9 mouse cellular contexts compared by ENCODE assay signal in the genomic region with DNA sequence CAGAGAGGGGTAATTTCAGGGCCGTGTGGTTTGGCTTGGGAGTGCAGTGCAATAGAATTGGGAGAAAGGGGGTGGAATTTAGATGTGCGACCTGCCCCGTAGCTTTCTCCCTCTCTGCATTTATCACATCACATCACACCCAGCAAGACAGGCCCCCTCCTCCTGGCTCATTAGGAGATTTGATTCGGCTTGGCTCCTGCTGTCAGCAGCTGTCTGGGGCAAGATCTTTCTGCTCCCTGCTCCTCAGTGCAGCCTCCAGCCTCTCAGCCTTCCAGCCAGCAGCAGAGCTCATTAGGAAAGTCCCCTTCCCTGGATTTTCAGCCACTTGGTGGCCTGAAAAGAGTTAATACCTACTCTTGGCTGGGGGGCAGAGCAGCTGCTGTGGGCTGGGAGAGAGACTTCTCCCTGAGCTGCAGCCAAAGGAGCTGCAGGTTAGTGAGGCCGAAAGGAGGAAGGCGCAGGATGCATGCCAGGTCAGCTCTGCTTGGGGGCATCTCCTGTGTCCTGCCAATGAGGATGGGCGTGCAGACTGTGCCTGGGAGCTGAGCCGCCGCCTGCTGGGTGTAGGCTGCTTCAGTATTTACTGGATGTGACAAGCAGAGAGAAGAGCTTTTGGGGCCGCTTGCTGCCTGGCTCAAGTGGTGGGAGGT. TPM values are rescaled to one million over a fixed set of nuclear protein-coding genes. Genes with fewer than 3 reads are reported as not detected.
DNase-seq lines count a peak whose midpoint lies in the region; ATAC-seq and TF ChIP-seq lines count a peak whose summit lies in the region.
"Had no signal": no experiment of that assay in that cellular context is flagged by ENCODE, and none has a peak within 500 bp of the region (broad histone marks: within the 10 kb centered on the region; RNA-seq: fewer than 3 reads in every experiment).

No protein-coding gene starts in this region.

- no peak for TF ChIP-seq POLR2A in brain, embryonic 14.5 days (IDR thresholded peaks at IDR 0.05; ENCODE audit: borderline replicate concordance, extremely low read depth, insufficient read depth, insufficient read length, poor library complexity, severe bottlenecking)

- 6% methylated on average over 10 of the region's 10 CpGs for whole genome bisulfite sequencing in heart, embryonic 10.5 days
- WGBS in forebrain, embryonic 11.5 days: 0% methylated on average over 10 of the region's 10 CpGs
- 3% methylated on average over 10 of the region's 10 CpGs for WGBS in limb, embryonic 11.5 days
- WGBS in liver, postnatal 0 days (ENCODE audit: insufficient replicate concordance): 34% methylated on average over 10 of the region's 10 CpGs

- ATAC-seq in forebrain, embryonic 11.5 days (replicated peaks; ENCODE audit: low FRiP score): peak; percentile 81
- peak; percentile 69 for ATAC-seq in limb, embryonic 11.5 days (ENCODE audit: insufficient number of reproducible peaks, low FRiP score, low TSS enrichment, low read depth)
- ATAC-seq in liver, postnatal 0 days: no peak

- DNase-seq in heart, embryonic 10.5 days (ENCODE audit: low spot score): no peak
- DNase-seq in heart, adult 9 months (ENCODE audit: low spot score in 2 of 2): no peak
- DNase-seq in brain, embryonic 14.5 days (ENCODE audit: low read depth): peak; percentile 95
- DNase-seq in forebrain, embryonic 11.5 days (ENCODE audit: low spot score): peak; percentile 76
- peak; percentile 57 for DNase-seq in limb, embryonic 11.5 days (ENCODE audit: low spot score)
- peak; percentile 62 to 67 for DNase-seq in right cerebral cortex, adult 2 months (ENCODE audit: low spot score in 2 of 2)
- DNase-seq in thymus, postnatal 0 days (ENCODE audit: low spot score): no peak
- DNase-seq in liver, postnatal 0 days: no peak

- H3K4me3 ChIP-seq in heart, embryonic 10.5 days: 0 out of 2 replicates have a peak overlapping the region, but pooled peaks have one; percentile 6
- H3K4me3 ChIP-seq in forebrain, embryonic 11.5 days (ENCODE audit: low read depth, low read length): peak overlapping the region; percentile 9; the same call in 1 of the 2 replicates
- H3K4me3 ChIP-seq in limb, embryonic 11.5 days (ENCODE audit: low read depth, low read length): no peak overlapping the region
- no peak overlapping the region for H3K4me3 ChIP-seq in liver, postnatal 0 days (ENCODE audit: low read depth, low read length)

- H3K9ac ChIP-seq in forebrain, embryonic 11.5 days (ENCODE audit: low read length): peak overlapping the region; percentile 35
- no peak overlapping the region for H3K9ac ChIP-seq in limb, embryonic 11.5 days (ENCODE audit: low read length)
- no peak overlapping the region for H3K9ac ChIP-seq in liver, postnatal 0 days (replicated peaks)

- peaks cover 39% of the 10 kb centered on the region for H3K4me1 ChIP-seq in heart, embryonic 10.5 days
- peaks cover 18% of the 10 kb centered on the region for H3K4me1 ChIP-seq in forebrain, embryonic 11.5 days (replicated peaks; ENCODE audit: control insufficient read depth, insufficient read depth, low read length)
- peaks cover 20% of the 10 kb centered on the region for H3K4me1 ChIP-seq in limb, embryonic 11.5 days (ENCODE audit: control insufficient read depth, insufficient read depth, low read length)
- peaks cover 11% of the 10 kb centered on the region; the same call in 1 of the 2 replicates for H3K4me1 ChIP-seq in liver, postnatal 0 days (ENCODE audit: insufficient read depth)

- H3K9me3 ChIP-seq in heart, embryonic 10.5 days: no peaks in the 10 kb centered on the region
- H3K9me3 ChIP-seq in forebrain, embryonic 11.5 days (ENCODE audit: control insufficient read depth, low read length): no peaks in the 10 kb centered on the region
- H3K9me3 ChIP-seq in limb, embryonic 11.5 days (ENCODE audit: control insufficient read depth, low read length): no peaks in the 10 kb centered on the region
- H3K9me3 ChIP-seq in liver, postnatal 0 days (ENCODE audit: low read length): no peaks in the 10 kb centered on the region

- no peak for TF ChIP-seq EP300 in liver, postnatal 0 days (IDR thresholded peaks at IDR 0.05; ENCODE audit: low read depth)

- H3K27me3 ChIP-seq in heart, embryonic 10.5 days (ENCODE audit: insufficient read depth, poor library complexity, severe bottlenecking): peaks cover 59% of the 10 kb centered on the region
- no peaks in the 10 kb centered on the region for H3K27me3 ChIP-seq in forebrain, embryonic 11.5 days (ENCODE audit: control insufficient read depth, insufficient read depth, low read length)
- 0 out of 2 replicates have a peak, but pooled peaks cover 5% of the 10 kb centered on the region for H3K27me3 ChIP-seq in limb, embryonic 11.5 days (ENCODE audit: control insufficient read depth, insufficient read depth, low read length)
- no peaks in the 10 kb centered on the region for H3K27me3 ChIP-seq in liver, postnatal 0 days (ENCODE audit: insufficient read depth, low read length)

- H3K36me3 ChIP-seq in heart, embryonic 10.5 days: no peaks in the 10 kb centered on the region
- no peaks in the 10 kb centered on the region for H3K36me3 ChIP-seq in forebrain, embryonic 11.5 days (ENCODE audit: control insufficient read depth, insufficient read depth, low read length)
- H3K36me3 ChIP-seq in limb, embryonic 11.5 days (ENCODE audit: control insufficient read depth, insufficient read depth, low read length): no peaks in the 10 kb centered on the region
- no peaks in the 10 kb centered on the region for H3K36me3 ChIP-seq in liver, postnatal 0 days (replicated peaks; ENCODE audit: insufficient read depth, low read length)

- peak overlapping the region; percentile 42 for H3K4me2 ChIP-seq in forebrain, embryonic 11.5 days (ENCODE audit: low read depth, low read length, severe bottlenecking)
- peak overlapping the region; percentile 20 for H3K4me2 ChIP-seq in limb, embryonic 11.5 days (ENCODE audit: low read depth, severe bottlenecking)
- no peak overlapping the region for H3K4me2 ChIP-seq in liver, postnatal 0 days (ENCODE audit: low read depth, low read length)

- TF ChIP-seq CTCF in brain, embryonic 14.5 days (IDR thresholded peaks at IDR 0.05; ENCODE audit: borderline replicate concordance, extremely low read depth, insufficient read depth, insufficient read length): peak; percentile 38; the same call in 1 of the 2 replicates
- no peak for TF ChIP-seq CTCF in liver, postnatal 0 days (IDR thresholded peaks at IDR 0.05; ENCODE audit: low read depth)

- H3K27ac ChIP-seq in heart, embryonic 10.5 days: no peak overlapping the region
- H3K27ac ChIP-seq in forebrain, embryonic 11.5 days (ENCODE audit: low read depth, low read length): peak overlapping the region; percentile 81
- H3K27ac ChIP-seq in limb, embryonic 11.5 days (replicated peaks; ENCODE audit: low read depth, low read length): no peak overlapping the region
- H3K27ac ChIP-seq in liver, postnatal 0 days (ENCODE audit: low read depth): no peak overlapping the region

RNA-seq across cellular contexts. Expression of a gene that starts 12.4 kb away (rescaled TPM):
- 0.54 and 0.55 TPM in 2 replicates for polyA plus RNA-seq in heart, embryonic 10.5 days (2016; fragmentation: Nextera tagmentation; extraction: Ambion mirVana)
- polyA plus RNA-seq in brain, embryonic 14.5 days (2012; rRNA removed): 31.1 and 46.2 TPM in 2 replicates
- 12.1 and 12.2 TPM in 2 replicates for polyA plus RNA-seq in forebrain, embryonic 11.5 days (2014; fragmentation: Nextera tagmentation; extraction: Ambion mirVana)
- polyA plus RNA-seq in limb, embryonic 11.5 days (2014; fragmentation: Nextera tagmentation; extraction: Ambion mirVana): 0.24 and 0.74 TPM in 2 replicates
- polyA plus RNA-seq in thymus, postnatal 0 days (2015; fragmentation: Nextera tagmentation; extraction: Ambion mirVana): 0.14 and 0.35 TPM in 2 replicates
- 0.05 TPM in 1 of 2 replicates, not detected in the other for polyA plus RNA-seq in liver, postnatal 0 days (2015; fragmentation: Nextera tagmentation; extraction: Ambion mirVana)
- polyA plus RNA-seq: liver, adult 2 months had no signal

Comparison
In these comparisons a context has a peak if more than half of its experiments do, and no peak if none do; other contexts are left out.
1. DNase-seq: peak in brain, embryonic 14.5 days (single experiment), forebrain, embryonic 11.5 days (single experiment), limb, embryonic 11.5 days (single experiment) and right cerebral cortex, adult 2 months (2 of 2); none in heart, embryonic 10.5 days (single experiment), heart, adult 9 months (0 of 2), thymus, postnatal 0 days (single experiment) and liver, postnatal 0 days (single experiment).
2. H3K4me3 ChIP-seq: peak in heart, embryonic 10.5 days (single experiment) and forebrain, embryonic 11.5 days (single experiment); none in limb, embryonic 11.5 days (single experiment) and liver, postnatal 0 days (single experiment).